Mouse (Mus musculus) erythroid progenitor cell, adult 5-6 weeks (primary cell): ENCODE results near the gene Kif13a. TPM values are rescaled to one million over a fixed set of nuclear protein-coding genes. Genes with fewer than 3 reads are reported as not detected.

Experiments
- ATAC-seq: replicated peaks from 2 replicates; pipeline ENCODE4 v1.8.0; 2016; ENCODE audit warnings: moderate number of reproducible peaks, mild to moderate bottlenecking, moderate TSS enrichment, inconsistent platforms; ENCODE audit not compliant: poor library complexity, low FRiP score, severe bottlenecking
- total RNA-seq, 2 experiments: library from RNA; stranded (forward) in 1 of 2; stranded (reverse) in 1 of 2; fragments of 150-400 nt in 1 of 2; fragments of 186-747, 209-891 nt in 1 of 2; gene quantifications; 2 replicates each; pipeline versions ENCODE4 v1.2.3 to v1.2.4; 2015 to 2017; ENCODE audit warnings: low replicate concordance in 2 of 2

Gene Kif13a
- total RNA-seq (2015; ENCODE audit: low replicate concordance) = 1.7 and 3.6 TPM in 2 replicates
- total RNA-seq (2017; ENCODE audit: low replicate concordance) = 6.5 and 6.7 TPM in 2 replicates

DNA sequence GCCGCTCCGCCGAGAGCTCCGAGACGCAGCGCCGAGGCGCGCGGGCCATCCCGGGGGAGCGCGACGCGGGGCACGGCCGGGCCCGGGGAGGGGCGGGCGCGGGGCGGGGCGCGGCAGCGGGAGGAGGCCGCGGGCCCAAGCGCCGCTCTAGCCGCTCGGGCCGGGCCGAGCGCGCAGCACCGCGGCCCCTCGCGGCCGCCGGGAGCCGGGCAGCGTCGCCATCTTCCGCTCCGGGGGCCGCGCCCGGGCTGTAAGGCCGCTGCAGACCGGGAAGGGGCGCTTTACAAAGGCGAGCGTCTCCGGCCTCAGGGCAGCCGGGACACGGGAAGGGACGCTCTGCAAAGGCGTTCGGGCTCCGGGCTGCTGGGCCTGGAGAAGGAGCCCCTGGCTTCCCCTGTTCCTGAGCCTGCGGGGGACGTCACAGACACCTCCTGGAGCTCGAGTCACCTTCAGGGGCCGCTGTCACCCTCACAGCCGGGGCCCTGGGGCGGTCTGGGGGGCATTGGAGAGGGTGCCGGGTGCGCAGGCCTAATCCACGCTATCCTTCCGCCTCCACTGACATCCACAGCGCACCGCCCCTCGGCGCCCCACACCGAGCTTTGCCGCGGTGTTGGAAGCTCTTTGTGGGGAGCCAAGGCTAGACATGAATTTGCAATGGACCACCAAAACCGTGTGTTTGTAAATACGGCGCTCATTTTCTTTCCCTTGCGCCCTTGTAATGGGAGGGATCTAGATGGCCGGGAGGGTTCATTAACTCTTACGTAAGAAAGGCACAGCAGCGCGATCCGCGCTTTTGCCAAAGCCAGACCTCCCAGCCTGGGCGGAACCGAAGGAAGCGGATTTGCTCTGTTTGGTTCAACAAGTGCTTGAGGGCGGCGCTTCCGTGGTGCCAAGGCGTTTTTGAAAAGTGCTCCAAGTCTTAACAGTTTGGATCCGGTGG is at the start of gene Kif13a:
TSS of gene Kif13a (minus strand) at position 149 of the 940 bp plus-strand sequence.
- peak; percentile 68 for ATAC-seq

DNA sequence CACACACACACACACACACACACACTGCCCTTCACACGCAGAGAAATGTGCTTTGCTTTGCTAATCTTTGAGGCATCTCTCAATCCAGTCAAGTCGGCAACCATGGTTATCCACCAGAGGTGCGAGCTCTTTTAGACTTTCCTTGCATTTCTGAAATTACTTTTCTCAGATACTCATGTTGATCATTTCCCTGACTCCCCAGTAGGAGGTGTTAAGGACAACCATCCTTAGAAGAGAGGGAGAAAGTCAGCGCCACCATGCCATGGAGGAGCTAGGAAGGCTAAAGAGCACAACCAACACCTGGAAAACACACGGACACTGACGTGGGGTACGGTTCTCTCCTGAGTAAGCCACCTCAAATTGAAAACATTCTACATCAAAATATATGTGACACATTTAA is 46.9 kb upstream of the Kif13a start:
- no peak for ATAC-seq

DNA sequence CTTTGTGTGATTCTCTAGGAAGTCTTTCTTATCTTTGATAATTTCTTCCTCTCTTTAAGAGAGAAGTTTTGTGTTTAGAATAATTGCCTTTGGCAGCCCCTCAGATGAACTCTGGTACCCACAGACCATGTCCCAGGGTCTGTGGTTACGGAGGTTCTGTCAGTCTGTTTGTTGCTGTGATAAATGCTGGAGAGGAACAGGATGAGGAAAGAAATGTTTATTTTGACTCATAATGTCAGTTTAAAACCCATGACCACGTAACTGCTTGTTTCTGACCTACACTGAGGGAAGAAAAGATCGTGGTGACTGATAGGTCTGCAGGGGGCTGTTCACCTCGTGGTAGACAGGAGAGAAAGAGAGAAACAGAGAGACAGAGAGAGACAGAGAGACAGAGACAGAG is 46.3 kb upstream of the Kif13a start:
- ATAC-seq = no peak

DNA sequence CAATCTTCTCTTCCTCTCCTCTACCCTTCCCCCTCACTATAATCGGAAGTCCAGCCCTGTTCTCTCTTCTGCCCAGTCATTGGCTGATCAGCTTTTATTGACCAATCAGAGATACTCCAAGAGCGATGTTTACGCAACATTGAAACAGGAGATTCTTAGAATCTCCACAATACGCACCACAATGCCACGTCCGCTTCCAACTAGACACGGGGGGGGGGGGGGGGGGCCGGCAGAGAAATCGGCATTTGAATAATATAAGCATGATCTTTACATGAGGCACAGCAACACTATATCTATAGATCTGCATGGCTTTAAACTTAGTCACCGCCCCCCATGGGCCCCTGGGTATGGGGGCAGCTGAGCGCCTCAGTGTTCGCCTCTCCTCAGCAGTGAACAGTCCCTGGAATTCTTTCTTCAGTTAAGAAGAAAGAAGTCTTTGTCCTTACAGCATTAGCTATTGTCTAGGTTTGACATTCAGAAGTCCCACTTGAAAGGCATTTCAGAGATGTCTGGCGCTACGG is 45.4 kb upstream of the Kif13a start:
- no peak for ATAC-seq

DNA sequence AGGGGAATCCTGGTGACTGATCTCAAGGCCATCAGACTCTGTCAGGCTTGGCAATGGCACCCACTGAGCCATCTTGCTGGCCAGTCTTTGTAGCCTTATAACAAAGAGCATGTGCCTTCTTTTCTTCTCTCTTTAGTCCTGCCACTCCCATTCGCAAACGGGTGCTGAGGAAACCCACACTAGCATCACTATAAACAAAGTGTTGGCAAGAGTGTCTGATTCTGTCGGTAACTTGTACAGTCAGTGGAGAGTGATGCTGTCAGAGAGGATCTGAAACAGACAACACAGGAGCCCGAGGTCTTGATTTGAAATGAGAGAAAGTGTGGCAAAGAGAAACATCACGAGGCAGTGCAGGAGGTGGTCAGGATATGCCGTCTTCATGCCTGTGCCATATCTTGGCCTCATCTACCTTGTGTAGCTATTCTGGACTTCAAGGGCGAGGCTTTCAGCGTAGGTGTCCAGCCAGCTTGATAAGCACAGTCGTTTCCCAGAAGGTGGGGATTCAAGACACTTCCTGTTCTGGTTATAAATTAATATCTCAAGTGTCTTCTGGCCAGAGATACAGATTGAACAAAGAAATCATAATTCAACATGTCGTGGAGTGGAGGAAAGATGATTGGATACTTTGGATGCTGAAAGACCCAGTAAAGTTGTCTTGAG is 40.7 kb upstream of the Kif13a start:
- no peak for ATAC-seq

DNA sequence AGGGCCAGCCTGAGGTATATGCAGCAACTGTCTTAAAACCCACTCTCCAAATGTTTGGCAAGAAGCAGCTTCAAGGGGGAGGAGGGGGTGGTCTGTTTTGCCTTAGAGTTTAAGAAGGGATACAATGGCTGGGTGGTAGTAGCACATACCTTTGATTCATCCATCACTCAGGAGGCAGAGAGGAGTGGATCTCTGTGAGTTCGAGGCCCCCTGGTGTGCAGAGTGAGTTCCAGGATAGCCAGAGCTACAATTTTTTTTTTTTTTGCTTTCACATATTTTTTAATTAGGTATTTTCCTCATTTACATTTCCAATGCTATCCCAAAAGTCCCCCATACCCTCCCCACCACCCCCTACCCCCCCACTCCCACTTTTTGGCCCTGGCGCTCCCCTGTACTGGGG is 39.0 kb upstream of the Kif13a start:
- ATAC-seq = no peak

DNA sequence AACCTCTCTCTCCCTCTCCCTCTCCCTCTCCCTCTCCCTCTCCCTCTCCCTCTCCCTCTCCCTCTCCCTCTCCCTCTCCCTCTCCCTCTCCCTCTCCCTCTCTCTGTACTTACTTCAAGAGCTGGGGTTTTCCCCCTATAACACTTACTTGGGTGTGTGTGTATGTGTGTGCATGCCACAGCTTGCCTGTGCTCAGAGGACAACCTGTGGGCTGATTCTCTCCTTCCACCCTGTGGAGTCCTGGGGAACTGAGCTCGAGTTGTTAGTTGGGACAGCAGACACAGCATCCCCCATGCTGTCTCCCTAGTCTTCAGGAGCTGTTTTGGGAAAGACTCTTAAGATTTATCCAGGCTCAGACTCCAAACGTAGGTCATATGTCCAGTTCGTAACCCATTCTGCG is 37.6 kb upstream of the Kif13a start:
- ATAC-seq = no peak

DNA sequence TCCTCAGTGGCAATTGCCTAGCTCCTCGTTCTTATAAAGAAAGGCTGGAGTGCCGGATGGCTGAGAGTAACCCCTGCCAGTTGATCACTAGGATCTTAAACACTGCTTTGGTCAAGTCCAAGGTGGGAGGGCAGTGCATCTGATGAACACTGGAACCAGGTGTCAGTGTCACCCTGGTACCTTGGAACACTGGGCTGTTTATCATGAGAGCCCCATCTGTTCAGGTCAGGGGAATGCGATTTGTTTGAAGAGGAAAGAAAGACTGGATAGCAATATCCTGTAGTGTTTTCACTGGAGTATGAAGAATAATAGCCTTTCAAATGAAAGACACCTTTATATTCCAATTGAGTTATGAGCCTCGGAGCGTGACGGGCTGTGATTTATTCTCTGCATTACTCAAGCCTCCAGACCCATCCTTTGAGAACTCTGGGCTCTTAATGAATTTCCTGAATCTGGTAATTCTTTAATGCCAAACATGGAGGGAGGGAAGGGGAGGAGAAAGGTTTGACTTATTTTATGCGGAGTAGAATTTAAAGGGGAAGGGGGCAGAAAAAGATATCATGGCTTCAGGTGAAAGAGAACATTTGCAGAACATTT is 31.3 kb upstream of the Kif13a start:
- ATAC-seq = no peak

DNA sequence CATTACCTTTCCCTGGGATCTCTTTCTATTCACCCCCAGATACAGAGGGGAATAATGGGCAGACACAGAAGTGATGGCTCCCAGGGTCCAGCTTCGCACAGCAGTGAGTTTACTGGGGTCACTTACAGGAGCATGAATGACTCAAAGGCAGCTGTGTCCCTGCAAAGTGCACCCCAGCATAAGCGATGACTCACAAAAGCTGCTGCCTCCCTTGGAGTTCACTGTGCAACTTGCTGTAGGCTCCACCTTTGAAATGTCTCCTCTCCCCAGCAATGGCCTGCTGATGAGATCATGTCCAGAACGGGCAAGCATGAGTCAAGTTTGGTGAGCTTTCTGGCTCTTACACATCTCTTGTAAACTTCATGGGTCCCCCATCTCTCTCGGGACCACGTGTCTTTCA is 29.5 kb upstream of the Kif13a start:
- no peak for ATAC-seq

DNA sequence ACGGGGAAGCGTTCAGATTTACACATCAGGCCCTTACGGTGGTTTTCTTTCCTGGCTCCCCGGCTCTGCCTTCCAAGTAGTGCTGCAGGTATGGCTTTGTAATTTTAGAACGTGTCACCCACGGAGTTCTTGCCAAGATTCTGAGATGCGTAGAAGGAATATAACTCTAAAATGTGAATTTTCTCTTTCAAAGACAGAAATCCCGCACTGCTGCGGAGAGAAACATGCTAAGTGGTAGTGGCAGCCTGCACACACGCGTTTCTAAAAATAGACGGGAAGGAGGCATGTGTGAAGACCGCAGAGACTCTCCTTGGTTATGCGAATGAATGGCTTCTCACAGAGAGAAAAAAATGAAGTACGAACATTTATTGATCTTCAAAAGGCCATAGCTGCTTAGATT is 21.5 kb upstream of the Kif13a start:
- no peak for ATAC-seq

DNA sequence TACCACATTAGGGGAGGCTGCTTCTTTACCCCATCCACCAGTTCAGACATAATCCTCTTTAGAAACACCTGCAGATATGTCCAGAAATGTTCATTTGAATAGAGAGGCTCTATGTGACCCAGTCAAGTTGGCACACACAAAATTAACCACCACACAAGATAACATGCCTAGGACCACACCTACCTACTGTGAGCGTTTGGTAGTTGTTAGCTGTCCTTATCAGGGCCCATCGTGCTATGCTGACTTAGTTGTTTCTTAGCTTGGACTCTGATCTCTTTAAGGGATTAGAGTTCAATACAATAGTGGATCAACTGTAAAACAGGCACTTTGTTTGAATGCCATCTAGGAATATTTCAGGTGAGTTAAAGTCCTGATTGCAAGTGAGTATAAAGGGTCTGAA is 20.1 kb upstream of the Kif13a start:
- ATAC-seq = no peak

DNA sequence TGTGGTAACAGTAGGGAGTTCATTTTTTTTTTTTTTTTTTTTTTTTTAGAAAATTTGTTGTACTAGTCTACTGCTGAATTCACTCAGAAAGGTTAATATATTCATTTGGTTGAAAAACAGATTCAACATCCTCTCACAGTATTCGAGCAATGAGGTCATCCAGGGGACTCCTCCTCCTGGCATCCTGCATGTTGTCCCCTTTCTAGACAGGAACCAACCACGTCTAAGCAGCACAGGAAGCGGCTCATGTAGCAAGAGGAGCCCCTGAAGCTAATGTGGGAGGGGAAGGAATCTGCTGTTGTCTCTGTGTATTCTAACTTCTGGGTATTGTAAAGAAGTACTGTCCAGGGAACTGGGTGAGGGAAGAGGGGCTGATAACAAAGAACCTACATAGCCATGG is 18.4 kb upstream of the Kif13a start:
- no peak for ATAC-seq

DNA sequence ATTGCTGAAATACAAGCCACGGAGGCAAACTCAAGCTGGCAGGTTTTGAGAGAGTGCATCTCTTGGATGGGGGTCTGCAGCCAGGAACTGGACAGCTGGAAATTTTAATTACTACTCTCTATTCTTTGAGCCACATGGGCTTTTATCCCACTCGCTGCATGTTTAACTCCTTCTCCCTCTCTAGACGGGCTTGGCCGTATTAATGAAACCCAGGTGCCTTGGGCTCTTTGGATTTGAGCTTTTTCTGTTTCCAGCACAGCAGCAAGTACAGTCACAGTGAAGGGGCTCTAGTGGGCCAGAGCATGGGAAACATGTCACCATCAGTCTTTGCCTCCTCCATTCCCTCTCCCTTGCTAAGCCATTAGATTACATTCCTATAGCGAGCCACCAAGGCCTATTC is 16.4 kb upstream of the Kif13a start:
- ATAC-seq = no peak

DNA sequence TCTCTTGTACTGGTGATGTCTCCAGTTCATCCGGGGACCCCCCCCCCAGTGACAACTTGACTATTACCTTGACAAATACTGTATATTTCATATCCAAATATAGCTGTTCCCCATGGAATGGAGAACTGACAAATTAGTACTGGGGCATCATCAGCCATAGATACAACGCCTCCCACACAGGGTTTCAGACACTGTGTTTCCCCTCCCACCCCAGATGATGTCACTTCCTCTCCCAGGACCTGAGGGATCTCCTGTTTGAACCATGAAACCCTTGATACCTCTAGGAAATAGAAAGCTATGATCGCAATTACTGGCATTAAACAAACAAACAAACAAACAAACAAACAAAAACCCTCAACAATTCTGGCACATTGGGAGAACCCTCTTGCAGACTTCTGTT is 15.6 kb upstream of the Kif13a start:
- no peak for ATAC-seq

DNA sequence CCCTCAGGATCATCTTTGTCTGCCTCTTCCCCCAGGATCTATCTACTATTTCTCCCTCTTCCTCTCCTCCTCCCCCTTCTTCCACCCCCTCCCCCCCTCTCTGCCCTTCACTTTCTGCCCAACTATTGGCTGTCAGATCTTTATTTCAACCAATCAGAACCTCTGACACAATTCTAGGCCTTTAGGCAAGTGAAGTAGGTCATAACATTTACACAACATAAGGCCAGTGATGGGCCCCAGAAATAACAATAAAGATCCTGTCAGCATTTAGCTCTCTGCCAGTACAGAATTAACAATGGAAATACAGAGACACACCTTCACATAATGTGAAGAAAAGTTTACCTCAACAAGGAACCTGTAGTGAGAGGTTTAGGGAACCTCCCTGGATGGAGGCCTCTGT is 13.6 kb upstream of the Kif13a start:
- ATAC-seq = no peak

DNA sequence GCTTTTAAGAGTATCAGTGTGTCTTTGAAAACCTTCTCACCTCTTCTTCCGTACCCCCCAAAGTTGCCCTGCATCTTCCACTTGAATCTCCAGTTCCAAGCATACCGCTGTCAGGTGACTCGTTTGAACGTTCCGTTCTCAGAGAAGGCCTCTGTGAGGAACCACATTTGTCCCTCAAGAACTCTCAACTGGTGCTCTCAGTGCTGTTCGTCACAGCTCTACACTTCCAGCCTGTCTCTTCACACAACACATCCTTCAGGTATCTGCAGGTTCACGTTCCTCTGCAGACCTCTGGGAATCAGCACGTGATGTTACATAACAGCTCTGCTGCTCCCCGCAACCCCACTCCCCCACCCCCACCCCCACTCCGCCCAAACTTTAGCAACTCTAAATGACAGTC is 4.4 kb upstream of the Kif13a start:
- no peak for ATAC-seq

DNA sequence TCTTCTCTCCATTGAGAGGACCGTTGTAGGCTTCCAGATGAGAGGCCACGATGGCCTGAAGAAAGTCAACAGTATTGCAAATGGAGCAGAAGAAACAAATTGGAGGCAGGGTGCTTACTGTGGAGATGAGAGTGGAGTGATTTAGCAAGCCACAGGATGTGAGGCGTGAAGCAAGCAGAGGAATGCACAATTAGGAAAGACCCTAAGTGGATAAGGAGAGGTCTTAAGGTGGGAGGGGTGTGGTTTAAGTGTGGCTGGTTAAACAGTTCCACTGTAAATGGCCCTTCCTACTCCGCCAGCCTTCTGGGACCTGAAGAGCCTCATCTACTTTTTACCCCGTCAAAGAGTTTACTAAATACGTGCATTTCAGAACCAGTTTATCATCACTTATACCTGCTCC is 3.2 kb upstream of the Kif13a start:
- no peak for ATAC-seq

DNA sequence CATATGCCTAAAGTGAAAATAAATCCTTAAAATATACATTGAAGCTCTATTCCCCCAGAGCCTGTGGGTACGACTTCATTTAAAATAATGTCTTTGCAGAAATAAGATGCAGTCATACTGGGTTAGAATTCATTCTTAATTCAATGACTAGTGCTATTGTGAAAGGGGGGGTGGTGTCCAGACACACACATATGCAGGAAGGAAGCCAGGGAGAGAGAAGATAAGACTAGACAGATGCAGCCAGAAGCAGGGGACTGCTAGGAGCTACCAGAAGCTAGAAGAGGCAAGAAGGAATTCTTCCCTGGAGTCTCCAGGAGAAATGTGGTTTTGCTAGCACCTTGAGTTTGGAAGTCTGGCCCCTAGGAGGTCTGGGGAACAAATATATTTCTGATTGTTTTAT is 2.4 kb upstream of the Kif13a start:
- ATAC-seq = no peak

DNA sequence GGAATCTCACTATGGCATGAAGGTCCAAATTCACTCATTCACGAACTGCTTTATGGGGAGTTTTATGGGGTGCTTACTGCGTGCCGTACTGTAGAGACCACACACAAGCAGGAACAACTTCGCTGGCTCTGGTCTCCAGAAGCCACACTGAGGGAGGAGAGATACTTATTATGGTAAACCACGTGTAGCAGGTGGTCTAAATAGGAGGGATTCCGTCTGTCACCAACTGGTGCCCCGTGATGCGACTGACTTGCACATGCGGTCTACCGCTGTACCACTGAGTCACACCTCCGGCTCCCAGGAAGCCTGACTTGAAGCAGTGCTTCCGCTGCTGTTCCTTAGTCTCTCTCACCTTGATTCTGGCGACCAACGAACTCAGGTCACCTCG is 986 bp upstream of the Kif13a start:
- no peak for ATAC-seq

DNA sequence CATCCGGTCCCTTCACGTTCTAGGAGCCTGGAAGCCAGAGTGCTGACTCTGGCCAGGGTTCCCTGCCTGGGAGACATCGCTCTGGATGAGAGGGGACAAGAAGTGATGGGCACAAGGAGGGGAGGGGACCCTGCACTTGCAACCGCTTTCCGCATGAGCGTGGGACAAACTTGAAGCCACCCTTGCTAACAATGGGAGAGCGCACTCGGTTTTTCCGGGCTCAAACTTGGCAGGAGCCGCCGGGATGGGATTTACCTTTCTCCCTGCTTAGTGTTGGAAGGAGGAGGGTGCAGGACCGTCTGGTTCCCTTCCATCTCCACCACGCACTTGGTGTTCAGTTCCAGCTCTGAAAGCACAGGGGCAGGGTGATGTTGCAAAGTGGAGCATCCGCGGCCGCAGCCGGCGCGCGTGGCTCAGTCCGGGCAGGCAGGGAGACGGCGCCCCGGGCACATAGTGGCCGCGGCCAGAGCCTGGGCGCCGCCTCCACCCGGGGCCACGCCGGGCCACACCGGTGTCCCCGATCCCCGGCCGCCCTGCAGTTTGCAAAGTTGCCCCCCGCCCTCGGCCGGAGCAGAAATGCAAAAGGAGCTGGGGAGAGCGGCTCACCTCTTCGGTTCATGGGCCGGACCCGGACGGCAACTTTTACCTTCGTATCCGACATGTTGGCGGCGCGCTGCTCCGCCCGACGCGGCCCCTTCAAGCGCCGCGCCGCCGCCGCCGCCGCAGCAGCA is 541 bp downstream of the Kif13a start:
- no peak for ATAC-seq
